Mouse (Mus musculus): ENCODE results near the gene Dgat2. TPM values are rescaled to one million over a fixed set of nuclear protein-coding genes. Genes with fewer than 3 reads are reported as not detected.
A peak's percentile ranks its signal among the peaks of the same experiment; 100 is the strongest.

The Dgat2 gene
- 11.9 and 14.9 TPM in 2 replicates for polyA plus RNA-seq (2014; fragmentation: Nextera tagmentation; extraction: Ambion mirVana)

DNA sequence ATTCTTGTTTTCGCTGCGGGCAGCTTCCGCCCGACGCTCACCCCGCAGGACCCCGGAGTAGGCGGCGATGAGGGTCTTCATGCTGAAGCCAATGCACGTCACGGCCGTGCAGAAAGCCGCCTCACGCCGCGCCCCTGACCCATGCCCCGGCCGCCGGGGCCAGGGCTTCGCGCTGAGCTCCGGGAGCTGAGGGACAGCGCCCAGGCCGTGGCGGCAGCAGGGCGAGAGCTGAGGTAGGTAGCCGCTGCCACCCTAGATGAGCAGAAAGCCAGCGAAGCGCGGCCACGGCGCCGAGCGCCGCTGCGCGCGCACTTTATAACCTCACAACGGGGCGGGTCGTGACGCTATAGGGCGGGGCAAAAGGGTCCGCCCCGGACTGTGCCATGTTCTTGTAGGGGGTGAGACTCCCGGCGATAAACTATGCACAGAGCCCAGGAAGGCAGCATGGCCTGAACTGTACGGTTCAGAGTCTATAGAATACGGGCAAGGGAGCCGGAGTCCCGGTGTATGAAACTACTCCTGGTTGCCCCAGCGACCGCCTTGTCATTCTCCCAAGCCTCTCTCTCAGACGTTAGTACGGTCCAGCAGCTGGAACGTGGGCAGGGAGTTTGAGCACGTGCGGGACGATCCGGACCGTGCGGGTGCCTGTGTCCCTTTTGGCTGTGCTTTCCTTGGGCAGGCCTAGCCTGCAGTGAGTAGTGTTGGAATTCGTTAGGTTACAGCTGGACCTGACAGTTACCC, at the start of gene Dgat2:
TSS of gene Dgat2 (minus strand) at position 288 of the 741 bp plus-strand sequence.
- DNase-seq (ENCODE audit: low spot score): peak; percentile 93
- H3K9me3 ChIP-seq (replicated peaks; ENCODE audit: control insufficient read depth, low read length): no peaks in the 10 kb centered on the region
- H3K27ac ChIP-seq (ENCODE audit: low read depth, low read length): peak within 1 kb of the TSS; percentile 50; the same call in 1 of the 2 replicates
- under 1% methylated on average over 63 of the region's 63 CpGs for WGBS
- ATAC-seq: peak; percentile 95
- H3K4me3 ChIP-seq (ENCODE audit: low read depth, low read length): peak within 1 kb of the TSS; percentile 71
- peak within 1 kb of the TSS; percentile 88 for H3K9ac ChIP-seq (ENCODE audit: low read length)
- no peaks in the 10 kb centered on the region for H3K36me3 ChIP-seq (ENCODE audit: control insufficient read depth, insufficient read depth, low read length)
- H3K27me3 ChIP-seq (replicated peaks; ENCODE audit: control insufficient read depth, insufficient read depth, low read length): no peaks in the 10 kb centered on the region; the same call in 1 of the 2 replicates
- H3K4me2 ChIP-seq (ENCODE audit: low read length): peak within 1 kb of the TSS; percentile 96
- no peaks in the 10 kb centered on the region for H3K4me1 ChIP-seq (ENCODE audit: control insufficient read depth, insufficient read depth, low read length)

DNA sequence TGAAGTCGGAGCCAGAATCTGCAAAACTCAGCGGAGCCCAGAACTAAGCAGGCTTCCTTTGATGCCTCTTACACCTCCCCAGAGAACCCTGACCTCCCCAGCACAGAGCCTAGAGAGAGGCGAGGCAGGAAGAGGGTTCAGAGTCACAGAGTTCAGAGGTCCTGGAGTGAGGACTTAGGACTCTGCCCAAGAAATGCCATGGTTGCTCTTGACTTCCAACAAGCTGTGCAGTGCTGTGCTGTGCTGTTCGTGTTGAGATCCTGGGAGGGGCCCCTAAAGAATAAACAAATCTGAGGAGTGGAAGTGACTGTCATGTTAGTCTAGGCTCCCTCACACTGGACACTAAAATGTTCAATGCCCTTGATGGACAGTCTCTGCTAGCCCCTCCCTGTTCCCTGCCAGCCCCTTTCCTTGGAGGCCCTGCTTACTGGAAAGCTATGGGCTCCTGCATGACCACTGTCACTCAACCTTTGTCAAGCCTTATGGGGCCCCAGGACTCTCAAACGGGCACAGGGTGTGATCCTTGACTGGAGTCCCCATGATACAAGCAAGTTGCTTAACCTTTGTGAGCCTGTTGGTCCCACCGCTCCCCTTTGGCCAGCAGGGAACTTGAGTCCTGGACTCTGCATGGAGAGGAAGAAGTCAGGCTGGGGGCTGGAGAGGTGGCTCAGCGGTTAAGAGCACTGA, 47.7 kb upstream of the Dgat2 start:
- Histone ChIP-seq H3K4me3 (ENCODE audit: low read depth, low read length) (no peak overlapping the region), H3K4me1 (ENCODE audit: control insufficient read depth, insufficient read depth, low read length) (no peaks in the 10 kb centered on the region), H3K9ac (ENCODE audit: low read length) (no peak overlapping the region), H3K27ac (ENCODE audit: low read depth, low read length) (no peak overlapping the region), H3K36me3 (ENCODE audit: control insufficient read depth, insufficient read depth, low read length) (no peaks in the 10 kb centered on the region), H3K27me3 (replicated peaks; ENCODE audit: control insufficient read depth, insufficient read depth, low read length) (no peaks in the 10 kb centered on the region), H3K9me3 (replicated peaks; ENCODE audit: control insufficient read depth, low read length) (no peaks in the 10 kb centered on the region), H3K4me2 (ENCODE audit: low read length) (no peak overlapping the region)
- ATAC-seq (no peak), DNase-seq (ENCODE audit: low spot score) (no peak)
- WGBS: 82% methylated on average over 7 of the region's 7 CpGs

GRCm38 (mm10) chr7:99229411-99229810, 46.9 kb upstream of the Dgat2 start:
- 15% methylated on average over 2 of the region's 2 CpGs for WGBS
- H3K4me3 ChIP-seq (ENCODE audit: low read depth, low read length): no peak overlapping the region
- no peaks in the 10 kb centered on the region for H3K4me1 ChIP-seq (ENCODE audit: control insufficient read depth, insufficient read depth, low read length)
- ATAC-seq: no peak
- H3K9me3 ChIP-seq (replicated peaks; ENCODE audit: control insufficient read depth, low read length): no peaks in the 10 kb centered on the region
- no peak overlapping the region for H3K9ac ChIP-seq (ENCODE audit: low read length)
- peak; percentile 59 for DNase-seq (ENCODE audit: low spot score)
- H3K27ac ChIP-seq (ENCODE audit: low read depth, low read length): no peak overlapping the region
- H3K27me3 ChIP-seq (replicated peaks; ENCODE audit: control insufficient read depth, insufficient read depth, low read length): no peaks in the 10 kb centered on the region
- H3K4me2 ChIP-seq (ENCODE audit: low read length): no peak overlapping the region
- H3K36me3 ChIP-seq (ENCODE audit: control insufficient read depth, insufficient read depth, low read length): no peaks in the 10 kb centered on the region

- DNase-seq (ENCODE audit: low spot score) (no peak), ATAC-seq (no peak)
- 86% methylated on average over 8 of the region's 8 CpGs for WGBS
- no peak overlapping the region for H3K4me2 ChIP-seq (ENCODE audit: low read length)
- no peaks in the 10 kb centered on the region for H3K4me1 ChIP-seq (ENCODE audit: control insufficient read depth, insufficient read depth, low read length)
- no peak overlapping the region for H3K4me3 ChIP-seq (ENCODE audit: low read depth, low read length)
- no peaks in the 10 kb centered on the region for H3K36me3 ChIP-seq (ENCODE audit: control insufficient read depth, insufficient read depth, low read length)
- no peaks in the 10 kb centered on the region for H3K9me3 ChIP-seq (replicated peaks; ENCODE audit: control insufficient read depth, low read length)
- H3K9ac ChIP-seq (ENCODE audit: low read length): no peak overlapping the region
- no peaks in the 10 kb centered on the region for H3K27me3 ChIP-seq (replicated peaks; ENCODE audit: control insufficient read depth, insufficient read depth, low read length)
- H3K27ac ChIP-seq (ENCODE audit: low read depth, low read length): no peak overlapping the region
Measured at GRCm38 (mm10) chr7:99228825-99229224, 46.3 kb upstream of the Dgat2 start.

- no peaks in the 10 kb centered on the region for H3K36me3 ChIP-seq (ENCODE audit: control insufficient read depth, insufficient read depth, low read length)
- WGBS: 98% methylated on average over 4 of the region's 4 CpGs
- H3K9me3 ChIP-seq (replicated peaks; ENCODE audit: control insufficient read depth, low read length): no peaks in the 10 kb centered on the region
- ATAC-seq (no peak), DNase-seq (ENCODE audit: low spot score) (no peak)
- no peaks in the 10 kb centered on the region for H3K27me3 ChIP-seq (replicated peaks; ENCODE audit: control insufficient read depth, insufficient read depth, low read length)
- H3K27ac ChIP-seq (ENCODE audit: low read depth, low read length): no peak overlapping the region
- no peak overlapping the region for H3K4me2 ChIP-seq (ENCODE audit: low read length)
- no peak overlapping the region for H3K4me3 ChIP-seq (ENCODE audit: low read depth, low read length)
- H3K9ac ChIP-seq (ENCODE audit: low read length): no peak overlapping the region
- no peaks in the 10 kb centered on the region for H3K4me1 ChIP-seq (ENCODE audit: control insufficient read depth, insufficient read depth, low read length)
Measured at GRCm38 (mm10) chr7:99227267-99227666, 44.7 kb upstream of the Dgat2 start.

DNA sequence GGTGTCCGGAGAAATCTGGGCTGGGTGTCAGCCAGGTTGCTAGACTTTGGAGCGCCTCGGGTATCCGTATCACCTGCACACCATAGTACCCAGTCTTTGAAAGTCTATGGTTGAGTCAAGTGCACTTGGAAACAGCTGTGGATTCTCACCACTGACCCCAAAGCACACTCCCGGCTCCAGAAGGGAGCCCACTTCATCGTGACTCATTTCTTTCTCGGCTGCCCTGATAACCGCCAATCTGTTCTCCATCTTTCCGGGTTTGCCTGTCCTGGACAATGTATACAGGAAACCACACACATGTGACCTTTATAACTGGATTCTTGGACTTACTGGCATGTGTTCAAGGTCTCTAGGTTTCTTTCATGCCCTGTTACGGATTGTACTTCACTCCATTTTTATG, 44.1 kb upstream of the Dgat2 start:
- Histone ChIP-seq H3K4me1 (ENCODE audit: control insufficient read depth, insufficient read depth, low read length) (no peaks in the 10 kb centered on the region), H3K36me3 (ENCODE audit: control insufficient read depth, insufficient read depth, low read length) (no peaks in the 10 kb centered on the region), H3K4me3 (ENCODE audit: low read depth, low read length) (no peak overlapping the region), H3K9me3 (replicated peaks; ENCODE audit: control insufficient read depth, low read length) (no peaks in the 10 kb centered on the region), H3K27me3 (replicated peaks; ENCODE audit: control insufficient read depth, insufficient read depth, low read length) (no peaks in the 10 kb centered on the region), H3K9ac (ENCODE audit: low read length) (no peak overlapping the region), H3K27ac (ENCODE audit: low read depth, low read length) (no peak overlapping the region), H3K4me2 (ENCODE audit: low read length) (no peak overlapping the region)
- no peak for DNase-seq (ENCODE audit: low spot score)
- WGBS: 93% methylated on average over 10 of the region's 10 CpGs
- ATAC-seq: no peak

GRCm38 (mm10) chr7:99225421-99225820, 42.9 kb upstream of the Dgat2 start:
- H3K4me3 ChIP-seq (ENCODE audit: low read depth, low read length): no peak overlapping the region
- H3K9ac ChIP-seq (ENCODE audit: low read length): no peak overlapping the region
- WGBS: 80% methylated on average over 6 of the region's 6 CpGs
- DNase-seq (ENCODE audit: low spot score): no peak
- H3K4me1 ChIP-seq (ENCODE audit: control insufficient read depth, insufficient read depth, low read length): no peaks in the 10 kb centered on the region
- no peaks in the 10 kb centered on the region for H3K9me3 ChIP-seq (replicated peaks; ENCODE audit: control insufficient read depth, low read length)
- ATAC-seq: no peak
- H3K27me3 ChIP-seq (replicated peaks; ENCODE audit: control insufficient read depth, insufficient read depth, low read length): no peaks in the 10 kb centered on the region
- no peaks in the 10 kb centered on the region for H3K36me3 ChIP-seq (ENCODE audit: control insufficient read depth, insufficient read depth, low read length)
- H3K4me2 ChIP-seq (ENCODE audit: low read length): no peak overlapping the region
- H3K27ac ChIP-seq (ENCODE audit: low read depth, low read length): no peak overlapping the region

- Histone ChIP-seq H3K9ac (ENCODE audit: low read length) (no peak overlapping the region), H3K4me3 (ENCODE audit: low read depth, low read length) (no peak overlapping the region), H3K36me3 (ENCODE audit: control insufficient read depth, insufficient read depth, low read length) (no peaks in the 10 kb centered on the region), H3K4me1 (ENCODE audit: control insufficient read depth, insufficient read depth, low read length) (no peaks in the 10 kb centered on the region), H3K9me3 (replicated peaks; ENCODE audit: control insufficient read depth, low read length) (no peaks in the 10 kb centered on the region), H3K27me3 (replicated peaks; ENCODE audit: control insufficient read depth, insufficient read depth, low read length) (no peaks in the 10 kb centered on the region), H3K4me2 (ENCODE audit: low read length) (no peak overlapping the region), H3K27ac (ENCODE audit: low read depth, low read length) (no peak overlapping the region)
- DNase-seq (ENCODE audit: low spot score): no peak
- WGBS: 44% methylated on average over 1 of the region's 1 CpGs
- no peak for ATAC-seq
Measured at GRCm38 (mm10) chr7:99224648-99225190, 42.2 kb upstream of the Dgat2 start.

DNA sequence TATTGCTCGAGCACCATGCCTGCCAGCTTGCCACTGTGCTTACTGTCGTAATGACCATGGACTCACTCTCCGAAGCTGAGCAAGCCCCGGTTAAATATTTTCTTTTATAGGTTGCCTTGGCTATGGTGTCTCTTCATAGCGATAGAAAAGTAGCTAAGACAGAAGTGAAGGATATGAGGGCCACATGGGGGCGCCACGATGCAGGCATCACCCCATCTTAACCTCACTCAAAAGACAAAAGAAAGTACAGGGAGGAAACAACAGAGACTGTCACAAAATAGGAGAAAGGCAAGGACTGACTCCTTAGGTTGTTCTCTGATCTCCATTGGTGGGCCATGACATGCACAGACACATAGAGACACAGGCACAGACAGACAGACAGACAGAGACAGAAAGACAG, 41.7 kb upstream of the Dgat2 start:
- no peak overlapping the region for H3K4me3 ChIP-seq (ENCODE audit: low read depth, low read length)
- no peak overlapping the region for H3K27ac ChIP-seq (ENCODE audit: low read depth, low read length)
- WGBS: 64% methylated on average over 7 of the region's 7 CpGs
- no peaks in the 10 kb centered on the region for H3K4me1 ChIP-seq (ENCODE audit: control insufficient read depth, insufficient read depth, low read length)
- H3K4me2 ChIP-seq (ENCODE audit: low read length): no peak overlapping the region
- no peaks in the 10 kb centered on the region for H3K9me3 ChIP-seq (replicated peaks; ENCODE audit: control insufficient read depth, low read length)
- no peaks in the 10 kb centered on the region for H3K36me3 ChIP-seq (ENCODE audit: control insufficient read depth, insufficient read depth, low read length)
- no peak overlapping the region for H3K9ac ChIP-seq (ENCODE audit: low read length)
- no peak for DNase-seq (ENCODE audit: low spot score)
- no peaks in the 10 kb centered on the region for H3K27me3 ChIP-seq (replicated peaks; ENCODE audit: control insufficient read depth, insufficient read depth, low read length)
- no peak for ATAC-seq

Data from forebrain, embryonic 14.5 days (tissue).